Mouse (Mus musculus): ENCODE results near the gene Gpr18. TPM values are rescaled to one million over a fixed set of nuclear protein-coding genes. Genes with fewer than 3 reads are reported as not detected.

Gene Gpr18
- polyA plus RNA-seq, 1 experiment from 2014 or later: 0.32 TPM

GRCm38 (mm10) chr14:121933906-121934596, 18.5 kb upstream of the Gpr18 start:
- no peak for DNase-seq (ENCODE audit: low spot score)
- no peaks in the 10 kb centered on the region for H3K4me1 ChIP-seq (ENCODE audit: control insufficient read depth, insufficient read depth, low read length)
- no peak overlapping the region for H3K9ac ChIP-seq (replicated peaks; ENCODE audit: low read length)
- WGBS: 90% methylated on average over 7 of the region's 7 CpGs
- no peak overlapping the region for H3K4me2 ChIP-seq (ENCODE audit: low read depth, low read length)
- no peak overlapping the region for H3K27ac ChIP-seq (replicated peaks; ENCODE audit: low read depth, low read length)
- no peaks in the 10 kb centered on the region; the same call in 1 of the 2 replicates for H3K36me3 ChIP-seq (replicated peaks; ENCODE audit: control insufficient read depth, insufficient read depth, low read depth, low read length)
- no peak overlapping the region for H3K4me3 ChIP-seq (ENCODE audit: low read depth, low read length)
- no peaks in the 10 kb centered on the region for H3K9me3 ChIP-seq (replicated peaks; ENCODE audit: control insufficient read depth, low read length)
- H3K27me3 ChIP-seq (ENCODE audit: control insufficient read depth, insufficient read depth, low read length): no peaks in the 10 kb centered on the region
- no peak; the same call in 1 of the 2 replicates for ATAC-seq (replicated peaks; ENCODE audit: insufficient number of reproducible peaks, low FRiP score, low TSS enrichment, low read depth)

DNA sequence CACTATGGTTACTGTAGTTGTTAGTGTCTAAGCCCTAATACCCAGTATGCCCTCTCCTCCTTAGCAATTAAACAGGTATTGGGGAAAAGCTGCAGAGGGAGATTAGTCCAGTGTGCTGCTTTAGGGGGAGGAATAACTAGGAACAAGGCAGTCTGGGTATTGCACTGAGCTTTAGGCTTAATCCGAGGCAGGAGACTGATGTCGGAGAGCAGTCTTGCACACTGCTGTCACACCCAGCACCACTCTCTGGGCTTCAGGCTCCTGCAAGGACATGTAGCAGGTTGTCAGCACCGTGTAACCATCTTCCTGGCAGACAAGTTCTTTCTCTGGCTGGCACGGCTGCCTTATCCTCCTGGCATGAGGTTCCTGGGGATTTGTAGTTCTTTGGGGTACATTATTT, 16.6 kb upstream of the Gpr18 start:
- Histone ChIP-seq H3K9ac (replicated peaks; ENCODE audit: low read length) (no peak overlapping the region), H3K4me1 (ENCODE audit: control insufficient read depth, insufficient read depth, low read length) (no peaks in the 10 kb centered on the region), H3K4me3 (ENCODE audit: low read depth, low read length) (no peak overlapping the region), H3K36me3 (replicated peaks; ENCODE audit: control insufficient read depth, insufficient read depth, low read depth, low read length) (no peaks in the 10 kb centered on the region; the same call in 1 of the 2 replicates), H3K4me2 (ENCODE audit: low read depth, low read length) (no peak overlapping the region), H3K27ac (replicated peaks; ENCODE audit: low read depth, low read length) (no peak overlapping the region), H3K27me3 (ENCODE audit: control insufficient read depth, insufficient read depth, low read length) (no peaks in the 10 kb centered on the region), H3K9me3 (replicated peaks; ENCODE audit: control insufficient read depth, low read length) (no peaks in the 10 kb centered on the region)
- DNase-seq (ENCODE audit: low spot score) (no peak), ATAC-seq (replicated peaks; ENCODE audit: insufficient number of reproducible peaks, low FRiP score, low TSS enrichment, low read depth) (no peak)
- WGBS: 84% methylated on average over 4 of the region's 4 CpGs

GRCm38 (mm10) chr14:121931594-121931993, 16.0 kb upstream of the Gpr18 start:
- Histone ChIP-seq H3K27me3 (ENCODE audit: control insufficient read depth, insufficient read depth, low read length) (no peaks in the 10 kb centered on the region), H3K9me3 (replicated peaks; ENCODE audit: control insufficient read depth, low read length) (no peaks in the 10 kb centered on the region), H3K4me3 (ENCODE audit: low read depth, low read length) (no peak overlapping the region), H3K9ac (replicated peaks; ENCODE audit: low read length) (no peak overlapping the region), H3K36me3 (replicated peaks; ENCODE audit: control insufficient read depth, insufficient read depth, low read depth, low read length) (no peaks in the 10 kb centered on the region; the same call in 1 of the 2 replicates), H3K4me1 (ENCODE audit: control insufficient read depth, insufficient read depth, low read length) (no peaks in the 10 kb centered on the region), H3K27ac (replicated peaks; ENCODE audit: low read depth, low read length) (no peak overlapping the region), H3K4me2 (ENCODE audit: low read depth, low read length) (no peak overlapping the region)
- DNase-seq (ENCODE audit: low spot score) (no peak), ATAC-seq (replicated peaks; ENCODE audit: insufficient number of reproducible peaks, low FRiP score, low TSS enrichment, low read depth) (no peak)
- WGBS: 92% methylated on average over 3 of the region's 3 CpGs

- DNase-seq (ENCODE audit: low spot score): no peak
- H3K27me3 ChIP-seq (ENCODE audit: control insufficient read depth, insufficient read depth, low read length): no peaks in the 10 kb centered on the region
- no peak overlapping the region for H3K27ac ChIP-seq (replicated peaks; ENCODE audit: low read depth, low read length)
- H3K36me3 ChIP-seq (replicated peaks; ENCODE audit: control insufficient read depth, insufficient read depth, low read depth, low read length): no peaks in the 10 kb centered on the region; the same call in 1 of the 2 replicates
- H3K4me2 ChIP-seq (ENCODE audit: low read depth, low read length): no peak overlapping the region
- no peak for ATAC-seq (replicated peaks; ENCODE audit: insufficient number of reproducible peaks, low FRiP score, low TSS enrichment, low read depth)
- no peaks in the 10 kb centered on the region for H3K9me3 ChIP-seq (replicated peaks; ENCODE audit: control insufficient read depth, low read length)
- H3K9ac ChIP-seq (replicated peaks; ENCODE audit: low read length): no peak overlapping the region
- H3K4me3 ChIP-seq (ENCODE audit: low read depth, low read length): no peak overlapping the region
- WGBS: 86% methylated on average over 7 of the region's 7 CpGs
- H3K4me1 ChIP-seq (ENCODE audit: control insufficient read depth, insufficient read depth, low read length): no peaks in the 10 kb centered on the region
These were observed 15.3 kb upstream of the Gpr18 start for GRCm38 (mm10) chr14:121930731-121931383.

DNA sequence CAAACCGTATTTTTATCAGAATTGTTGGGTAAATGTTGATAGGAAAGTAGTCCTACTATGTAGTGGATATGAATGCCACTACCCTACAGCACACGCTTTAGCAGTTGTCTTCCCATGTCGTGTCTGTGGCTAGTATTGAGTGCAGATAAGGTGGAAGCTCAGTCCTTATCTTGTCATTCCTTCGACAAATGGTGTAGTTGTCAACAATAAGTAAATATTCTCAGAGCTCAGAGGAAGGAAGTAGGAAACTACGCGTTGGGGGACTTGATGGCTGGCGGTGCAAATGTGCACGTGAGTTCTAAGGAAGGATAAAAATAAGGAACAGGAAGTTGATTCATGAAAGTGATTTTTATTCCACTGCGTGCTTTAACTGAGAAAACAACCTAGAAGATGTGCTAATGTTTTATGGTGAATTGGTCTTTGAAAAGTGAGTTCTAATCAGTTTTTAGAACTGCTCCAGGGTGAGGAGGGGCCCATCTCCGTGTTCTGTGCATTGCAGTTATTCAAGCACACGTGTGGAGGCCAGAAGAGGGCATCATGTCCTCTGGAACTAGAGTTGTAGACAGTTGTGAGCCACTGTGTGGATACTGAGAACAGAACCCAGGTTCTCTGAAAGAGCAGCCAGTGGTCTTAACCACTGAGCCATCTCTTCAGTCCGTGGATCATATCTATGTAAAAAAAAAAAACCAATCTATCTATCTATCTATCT, 13.8 kb upstream of the Gpr18 start:
- 87% methylated on average over 12 of the region's 12 CpGs for WGBS
- H3K4me3 ChIP-seq (ENCODE audit: low read depth, low read length): no peak overlapping the region

DNA sequence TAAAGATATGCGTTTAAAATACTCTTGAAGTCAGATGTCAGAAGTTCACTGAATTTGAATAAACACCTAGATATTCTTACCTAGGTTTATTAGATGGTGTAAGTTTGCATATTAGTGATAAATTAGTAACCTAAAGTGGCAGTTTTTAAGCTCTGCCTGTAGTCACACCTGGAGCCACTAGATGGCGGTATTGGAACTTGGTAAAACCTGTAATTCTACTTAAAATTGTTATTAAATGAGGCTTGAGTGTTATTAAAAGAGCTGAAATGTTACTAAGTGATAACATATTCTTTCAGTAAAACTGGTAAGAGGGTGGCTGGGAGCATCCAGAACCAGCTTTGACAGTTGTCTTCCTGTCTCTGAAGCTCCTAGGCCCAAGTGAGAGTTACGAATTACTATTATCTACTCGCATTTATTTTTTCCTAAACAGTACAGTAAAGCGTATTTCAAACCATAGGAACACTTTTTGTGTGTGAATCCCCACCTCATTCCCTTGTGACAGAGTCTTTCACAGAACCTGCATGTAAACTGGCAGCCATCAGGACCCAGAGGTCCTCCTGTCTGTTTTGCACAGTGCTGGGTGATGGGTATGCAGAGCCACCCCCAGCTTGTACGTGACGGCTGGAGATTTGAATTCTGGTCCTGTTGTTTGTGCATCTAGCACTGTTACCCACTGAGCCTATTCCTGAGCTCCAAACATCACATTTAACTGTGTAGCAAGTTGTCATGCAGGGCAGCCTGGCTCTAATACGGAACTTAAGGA, 13.0 kb upstream of the Gpr18 start:
- H3K36me3 ChIP-seq (replicated peaks; ENCODE audit: control insufficient read depth, insufficient read depth, low read depth, low read length): no peaks in the 10 kb centered on the region; the same call in 1 of the 2 replicates
- H3K9ac ChIP-seq (replicated peaks; ENCODE audit: low read length): no peak overlapping the region
- no peaks in the 10 kb centered on the region for H3K4me1 ChIP-seq (ENCODE audit: control insufficient read depth, insufficient read depth, low read length)
- no peak for ATAC-seq (replicated peaks; ENCODE audit: insufficient number of reproducible peaks, low FRiP score, low TSS enrichment, low read depth)
- H3K4me2 ChIP-seq (ENCODE audit: low read depth, low read length): no peak overlapping the region
- DNase-seq (ENCODE audit: low spot score): peak; percentile 80
- H3K27me3 ChIP-seq (ENCODE audit: control insufficient read depth, insufficient read depth, low read length): no peaks in the 10 kb centered on the region
- H3K4me3 ChIP-seq (ENCODE audit: low read depth, low read length): no peak overlapping the region
- H3K27ac ChIP-seq (replicated peaks; ENCODE audit: low read depth, low read length): no peak overlapping the region
- no peaks in the 10 kb centered on the region for H3K9me3 ChIP-seq (replicated peaks; ENCODE audit: control insufficient read depth, low read length)
- WGBS: 70% methylated on average over 8 of the region's 8 CpGs

More for the DNA sequence above, 13.8 kb upstream of the Gpr18 start:
- Histone ChIP-seq H3K4me2 (ENCODE audit: low read depth, low read length) (no peak overlapping the region), H3K36me3 (replicated peaks; ENCODE audit: control insufficient read depth, insufficient read depth, low read depth, low read length) (no peaks in the 10 kb centered on the region; the same call in 1 of the 2 replicates), H3K4me1 (ENCODE audit: control insufficient read depth, insufficient read depth, low read length) (no peaks in the 10 kb centered on the region), H3K9me3 (replicated peaks; ENCODE audit: control insufficient read depth, low read length) (no peaks in the 10 kb centered on the region), H3K27me3 (ENCODE audit: control insufficient read depth, insufficient read depth, low read length) (no peaks in the 10 kb centered on the region), H3K27ac (replicated peaks; ENCODE audit: low read depth, low read length) (no peak overlapping the region), H3K9ac (replicated peaks; ENCODE audit: low read length) (no peak overlapping the region)
- ATAC-seq (replicated peaks; ENCODE audit: insufficient number of reproducible peaks, low FRiP score, low TSS enrichment, low read depth): no peak
- DNase-seq (ENCODE audit: low spot score): no peak

DNA sequence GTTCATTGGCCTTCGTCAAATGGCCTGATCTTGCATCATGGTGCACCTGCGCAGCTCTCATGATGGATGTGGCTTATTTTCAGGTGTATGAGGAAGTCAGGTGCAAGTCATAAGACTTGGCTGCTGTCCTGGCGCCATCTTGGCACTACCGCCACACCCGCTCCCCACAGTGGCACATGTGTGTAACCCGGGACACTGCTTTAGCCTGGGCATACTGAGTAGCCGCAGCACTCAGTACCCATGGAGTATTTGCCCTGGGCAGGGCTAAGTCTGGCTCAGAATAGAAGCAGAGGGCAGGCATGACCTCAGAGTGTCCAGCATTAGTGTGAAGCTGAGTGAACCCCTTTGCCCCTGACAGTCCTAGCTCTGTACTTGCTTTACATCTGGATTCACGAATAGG, 11.9 kb upstream of the Gpr18 start:
- no peaks in the 10 kb centered on the region for H3K27me3 ChIP-seq (ENCODE audit: control insufficient read depth, insufficient read depth, low read length)
- 93% methylated on average over 8 of the region's 8 CpGs for WGBS
- no peak overlapping the region for H3K4me3 ChIP-seq (ENCODE audit: low read depth, low read length)
- ATAC-seq (replicated peaks; ENCODE audit: insufficient number of reproducible peaks, low FRiP score, low TSS enrichment, low read depth) (no peak), DNase-seq (ENCODE audit: low spot score) (no peak)
- no peaks in the 10 kb centered on the region for H3K36me3 ChIP-seq (replicated peaks; ENCODE audit: control insufficient read depth, insufficient read depth, low read depth, low read length)
- H3K27ac ChIP-seq (replicated peaks; ENCODE audit: low read depth, low read length): no peak overlapping the region
- no peak overlapping the region for H3K9ac ChIP-seq (replicated peaks; ENCODE audit: low read length)
- no peaks in the 10 kb centered on the region for H3K4me1 ChIP-seq (ENCODE audit: control insufficient read depth, insufficient read depth, low read length)
- no peak overlapping the region for H3K4me2 ChIP-seq (ENCODE audit: low read depth, low read length)
- H3K9me3 ChIP-seq (replicated peaks; ENCODE audit: control insufficient read depth, low read length): no peaks in the 10 kb centered on the region

Measured in embryonic facial prominence, embryonic 11.5 days (tissue).